Mouse (Mus musculus) erythroblast, embryonic 14.5 days (primary cell): ENCODE results near the gene Coro1a.

Source experiments
- GATA1 ChIP-seq: IDR thresholded peaks from 2 replicates; pipeline ENCODE4 v1.6.1; 2012; ENCODE audit warnings: low read length, inconsistent platforms, mixed read lengths
- TAL1 ChIP-seq: IDR thresholded peaks from 3 replicates; pipeline ENCODE4 v1.6.1; 2012; ENCODE audit warnings: low read length, inconsistent platforms, mixed read lengths

DNA sequence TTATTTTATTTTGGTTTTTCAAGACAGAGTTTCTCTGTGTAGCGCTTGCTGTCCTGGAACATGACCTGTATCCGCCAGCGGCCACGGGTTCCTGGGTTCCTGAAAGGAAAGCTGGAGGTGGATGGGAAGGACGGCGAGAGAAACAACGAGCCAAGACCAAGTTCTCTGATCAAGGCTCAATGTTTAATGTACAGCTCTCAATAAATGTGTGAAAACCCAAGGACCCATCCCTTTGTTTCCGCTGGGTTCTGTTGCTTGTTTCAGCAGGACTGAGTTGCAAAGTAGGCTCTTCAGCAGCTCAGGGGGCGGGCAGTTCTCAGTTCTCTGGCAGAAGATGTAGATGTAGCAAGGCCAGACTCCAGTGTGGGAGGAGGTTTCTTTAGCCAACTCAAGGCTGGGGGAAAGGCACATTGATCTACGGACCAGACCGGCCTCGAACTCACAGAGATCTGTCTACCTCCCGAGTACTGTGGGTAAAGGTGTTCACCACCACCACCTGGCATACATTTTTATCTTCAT, 34.4 kb upstream of the Coro1a start:
- no peak for TF ChIP-seq TAL1
- TF ChIP-seq GATA1: no peak
